Mouse (Mus musculus): ENCODE measurements around the gene Aox3.

DNA sequence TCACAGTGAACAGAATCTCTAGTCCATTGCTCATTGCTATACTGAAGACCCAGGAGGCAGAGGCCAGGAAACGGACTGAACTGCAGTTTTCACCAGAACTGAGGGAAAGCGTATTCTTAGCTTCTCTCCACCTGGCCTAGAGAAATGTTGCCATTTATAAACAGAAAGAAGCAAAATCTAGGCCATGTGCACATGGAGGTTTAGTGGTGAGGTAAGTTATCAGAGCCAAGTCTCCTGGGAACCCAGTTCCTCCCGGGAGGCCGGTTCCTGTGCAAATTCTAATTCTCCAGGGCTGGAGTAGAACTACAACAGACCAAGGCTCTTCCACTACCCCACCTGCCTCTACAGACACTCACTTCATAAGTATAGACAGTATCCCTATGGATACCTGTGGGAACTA, 116.8 kb downstream of the Aox3 start:
- TF ChIP-seq RAD21 (IDR thresholded peaks at IDR 0.05; ENCODE audit: low read depth, low read length) = no peak
- no peak for TF ChIP-seq CTCF (IDR thresholded peaks at IDR 0.05 in 2 of 3, conservative IDR thresholded peaks at IDR 0.05 in 1 of 3; ENCODE audit: control insufficient read depth in 1 of 3, insufficient read depth in 1 of 3, low read depth in 2 of 3, low read length in 3 of 3, poor library complexity in 1 of 3, severe bottlenecking in 1 of 3)
- no peak for TF ChIP-seq POLR2AphosphoS2 (IDR thresholded peaks at IDR 0.05; ENCODE audit: low read length)
- TF ChIP-seq MEF2A (IDR thresholded peaks at IDR 0.05; ENCODE audit: extremely low read depth, insufficient replicate concordance, low read depth, low read length, poor library complexity, severe bottlenecking) = no peak
- no peak for TF ChIP-seq USF2 (IDR thresholded peaks at IDR 0.05; ENCODE audit: borderline replicate concordance in 1 of 2, insufficient read depth in 1 of 2, low read depth in 1 of 2, low read length in 2 of 2)
- TF ChIP-seq NELFE (IDR thresholded peaks at IDR 0.05; ENCODE audit: low read depth, low read length) = no peak
- TF ChIP-seq CHD1 (IDR thresholded peaks at IDR 0.05; ENCODE audit: low read depth, low read length) = no peak
- no peak for TF ChIP-seq POLR2A (IDR thresholded peaks at IDR 0.05; ENCODE audit: control insufficient read depth in 1 of 2, insufficient read depth in 1 of 2, low read depth in 1 of 2, low read length in 2 of 2, poor library complexity in 1 of 2)
- TF ChIP-seq RCOR1 (IDR thresholded peaks at IDR 0.05; ENCODE audit: low read depth, low read length) = no peak
- TF ChIP-seq MYC (IDR thresholded peaks at IDR 0.05; ENCODE audit: low read depth, low read length) = no peak
- no peak for TF ChIP-seq MAX (IDR thresholded peaks at IDR 0.05; ENCODE audit: low read length)

All from MEL (cell line).